Mouse (Mus musculus) kidney, adult 2 months (tissue): Measurements from ENCODE around the gene Cbarp.

Source experiments
- CTCF ChIP-seq: fragments of 200-500 bp; conservative IDR thresholded peaks from 2 replicates; pipeline ENCODE4 v1.5.1; 2011; ENCODE audit warnings: low read depth, mild to moderate bottlenecking, control low read depth, low read length, moderate library complexity, mixed read lengths; ENCODE audit not compliant: insufficient read depth, insufficient read length
- POLR2A ChIP-seq: fragments of 200-500 bp; IDR thresholded peaks from one replicate; pipeline ENCODE4 v1.6.1; 2011; ENCODE audit warnings: low read depth, low read length, control low read depth

- TF ChIP-seq CTCF: no peak
- no peak for TF ChIP-seq POLR2A
These were observed 37.0 kb upstream of the Cbarp start for GRCm38 (mm10) chr10:80177441-80178279.
